Mouse (Mus musculus): ENCODE data around the gene Srpk3. TPM values are rescaled to one million over a fixed set of nuclear protein-coding genes. Genes with fewer than 3 reads are reported as not detected.

Gene Srpk3
- polyA plus RNA-seq, 1 experiment from 2014 or later = 4.8 TPM

Other genes starting within 250 kb of the Srpk3 start
- 28.9 and 30.5 TPM in 2 replicates for gene Dusp9, start 135.0 kb upstream of the Srpk3 start, polyA plus RNA-seq (2015; fragmentation: Nextera tagmentation; extraction: Ambion mirVana)
- 15.8 and 20.6 TPM in 2 replicates for gene Pnck, start 114.3 kb upstream of the Srpk3 start, polyA plus RNA-seq (2015; fragmentation: Nextera tagmentation; extraction: Ambion mirVana)
- 7.0 and 8.7 TPM in 2 replicates for gene Slc6a8, start 101.3 kb upstream of the Srpk3 start, polyA plus RNA-seq (2015; fragmentation: Nextera tagmentation; extraction: Ambion mirVana)
- 276 and 282 TPM in 2 replicates for gene Bcap31, start 58.2 kb upstream of the Srpk3 start, polyA plus RNA-seq (2015; fragmentation: Nextera tagmentation; extraction: Ambion mirVana)
- gene Abcd1, start 57.8 kb upstream of the Srpk3 start, polyA plus RNA-seq (2015; fragmentation: Nextera tagmentation; extraction: Ambion mirVana) = 16.2 and 17.4 TPM in 2 replicates
- 0.30 and 0.32 TPM in 2 replicates for gene Plxnb3, start 17.3 kb upstream of the Srpk3 start, polyA plus RNA-seq (2015; fragmentation: Nextera tagmentation; extraction: Ambion mirVana)
- gene Idh3g, start 12.5 kb downstream of the Srpk3 start, polyA plus RNA-seq (2015; fragmentation: Nextera tagmentation; extraction: Ambion mirVana) = 270 and 296 TPM in 2 replicates
- 182 and 199 TPM in 2 replicates for gene Ssr4, start 12.6 kb downstream of the Srpk3 start, polyA plus RNA-seq (2015; fragmentation: Nextera tagmentation; extraction: Ambion mirVana)
- gene Pdzd4, start 50.6 kb downstream of the Srpk3 start, polyA plus RNA-seq (2015; fragmentation: Nextera tagmentation; extraction: Ambion mirVana) = 0.59 and 0.84 TPM in 2 replicates
- 7.1 and 7.7 TPM in 2 replicates for gene Avpr2, start 117.7 kb downstream of the Srpk3 start, polyA plus RNA-seq (2015; fragmentation: Nextera tagmentation; extraction: Ambion mirVana)
- gene L1cam, start 121.7 kb downstream of the Srpk3 start, polyA plus RNA-seq (2015; fragmentation: Nextera tagmentation; extraction: Ambion mirVana) = 7.9 and 10.3 TPM in 2 replicates
- gene Arhgap4, start 147.5 kb downstream of the Srpk3 start, polyA plus RNA-seq (2015; fragmentation: Nextera tagmentation; extraction: Ambion mirVana) = 4.3 and 4.8 TPM in 2 replicates
- 147 and 159 TPM in 2 replicates for gene Naa10, start 147.5 kb downstream of the Srpk3 start, polyA plus RNA-seq (2015; fragmentation: Nextera tagmentation; extraction: Ambion mirVana)
- gene Renbp, start 156.4 kb downstream of the Srpk3 start, polyA plus RNA-seq (2015; fragmentation: Nextera tagmentation; extraction: Ambion mirVana) = 65.1 and 66.2 TPM in 2 replicates
- gene Hcfc1, start 192.0 kb downstream of the Srpk3 start, polyA plus RNA-seq (2015; fragmentation: Nextera tagmentation; extraction: Ambion mirVana) = 54.7 and 61.1 TPM in 2 replicates
- gene Irak1, start 249.5 kb downstream of the Srpk3 start, polyA plus RNA-seq (2015; fragmentation: Nextera tagmentation; extraction: Ambion mirVana) = 76.0 and 82.0 TPM in 2 replicates

Data from kidney, embryonic 16.5 days (tissue).